Mouse (Mus musculus): ENCODE measurements around the gene Sec61g. TPM values are rescaled to one million over a fixed set of nuclear protein-coding genes. Genes with fewer than 3 reads are reported as not detected.
"Not testable (repeated sequence)": the region's sequence is repeated elsewhere in the genome, so short reads cannot be mapped to it uniquely, and the experiment has no call there.

Gene Sec61g
- polyA plus RNA-seq (2015; fragmentation: Nextera tagmentation; extraction: Ambion mirVana): 36.8 and 39.1 TPM in 2 replicates

DNA sequence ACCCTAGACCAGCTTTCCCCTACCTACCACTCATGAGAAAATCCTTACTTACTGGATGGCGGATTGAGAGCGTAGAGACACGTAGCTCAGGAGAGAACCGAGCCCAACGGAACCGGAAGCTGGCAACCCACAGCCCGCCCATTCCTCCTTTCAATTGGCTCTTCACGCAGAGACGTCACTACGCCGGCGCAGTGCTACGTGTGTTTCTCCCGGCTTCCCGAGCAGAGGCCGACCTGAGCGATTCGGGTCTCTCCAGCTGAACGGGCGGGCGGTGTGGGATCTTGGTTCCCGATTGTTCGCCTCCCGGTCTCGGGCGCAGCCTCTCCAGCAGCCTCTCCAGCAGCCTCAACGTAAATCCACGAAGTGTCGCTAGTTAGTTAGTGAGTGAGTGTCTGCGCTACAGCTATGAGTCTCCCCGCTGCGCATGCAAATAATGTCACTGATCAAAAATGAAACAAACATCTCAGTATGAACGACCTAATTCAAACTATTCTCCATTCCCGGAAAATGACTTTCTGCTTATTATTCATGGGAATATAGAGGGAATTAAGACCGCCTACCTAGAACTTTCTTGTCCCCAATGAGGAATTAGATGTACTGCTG lies at the start of gene Sec61g:
TSS of gene Sec61g (minus strand) at position 433 of the 603 bp plus-strand sequence.
- peaks cover 13% of the 10 kb centered on the region; the same call in 1 of the 2 replicates for H3K36me3 ChIP-seq
- H3K4me3 ChIP-seq (replicated peaks): peak within 1 kb of the TSS; percentile 73
- peak within 1 kb of the TSS; percentile 94 for H3K27ac ChIP-seq
- H3K4me2 ChIP-seq (replicated peaks): peak within 1 kb of the TSS; percentile 59
- under 1% methylated on average over 35 of the region's 35 CpGs for WGBS
- no peaks in the 10 kb centered on the region for H3K9me3 ChIP-seq
- no peaks in the 10 kb centered on the region for H3K4me1 ChIP-seq (replicated peaks)
- H3K27me3 ChIP-seq (replicated peaks): no peaks in the 10 kb centered on the region
- H3K9ac ChIP-seq: peak within 1 kb of the TSS; percentile 89
- peak; percentile 99 for ATAC-seq

DNA sequence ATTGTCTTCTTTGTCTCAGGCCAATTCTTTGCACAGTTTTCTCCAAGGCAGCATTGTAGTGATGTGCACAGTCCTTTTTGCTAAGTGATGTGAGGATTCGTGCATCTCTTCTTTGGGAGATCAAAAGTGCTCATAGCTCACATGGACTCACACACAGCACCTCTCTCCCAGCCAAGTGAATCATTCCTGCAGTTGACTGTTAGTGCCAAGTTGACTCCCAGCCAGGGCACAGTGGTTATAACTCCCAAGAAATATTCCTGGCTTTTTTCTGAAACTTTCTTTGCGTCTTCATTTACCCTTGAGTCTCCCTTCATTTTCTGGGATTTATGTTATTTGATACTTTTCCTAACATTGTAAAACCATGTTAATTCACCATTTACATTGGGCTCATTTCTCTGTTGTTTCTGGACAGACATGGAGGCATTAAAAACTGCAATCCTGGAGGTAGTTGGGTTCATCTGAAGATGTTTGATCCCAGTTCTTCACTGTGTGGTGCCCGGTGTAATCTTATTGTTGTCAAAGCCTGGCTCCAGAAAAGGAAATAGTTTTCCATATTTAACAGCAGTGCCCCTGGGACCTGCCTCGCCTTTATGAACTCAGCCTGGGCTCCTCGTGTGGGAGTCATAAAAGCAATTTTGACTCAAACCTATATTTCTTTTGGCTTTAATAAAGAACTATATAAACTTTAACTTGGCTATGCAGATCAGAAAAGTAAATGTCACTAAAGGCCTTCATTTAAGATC lies 38.3 kb upstream of the Sec61g start:
- Histone ChIP-seq H3K4me2 (replicated peaks) (no peak overlapping the region), H3K27me3 (replicated peaks) (no peaks in the 10 kb centered on the region), H3K4me3 (replicated peaks) (no peak overlapping the region), H3K9me3 (no peaks in the 10 kb centered on the region), H3K9ac (no peak overlapping the region), H3K27ac (no peak overlapping the region), H3K4me1 (replicated peaks) (no peaks in the 10 kb centered on the region), H3K36me3 (no peaks in the 10 kb centered on the region)
- WGBS: 57% methylated on average over 5 of the region's 5 CpGs
- ATAC-seq: no peak

DNA sequence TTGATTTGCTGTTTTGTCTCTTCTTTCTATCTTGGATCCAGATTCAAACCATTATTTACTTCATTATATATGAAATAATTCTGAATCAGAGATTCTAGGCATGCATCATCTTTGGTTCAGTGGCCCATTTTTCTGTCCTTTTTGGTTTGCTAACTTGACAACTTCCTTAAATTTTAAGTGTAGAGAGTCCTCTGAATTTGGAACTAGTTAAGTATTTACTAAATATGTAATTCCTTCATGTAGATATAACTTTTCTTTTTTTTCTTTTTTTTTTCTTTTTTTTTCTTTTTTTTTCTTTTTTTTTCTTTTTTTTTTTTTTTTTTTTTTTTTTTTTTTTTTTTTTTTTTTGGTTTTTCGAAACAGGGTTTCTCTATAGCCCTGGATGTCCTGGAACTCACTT lies 29.1 kb upstream of the Sec61g start:
- H3K4me1 ChIP-seq (replicated peaks): no peaks in the 10 kb centered on the region
- WGBS: 90% methylated on average over 1 of the region's 1 CpGs
- H3K27me3 ChIP-seq (replicated peaks): no peaks in the 10 kb centered on the region
- H3K4me2 ChIP-seq (replicated peaks): no peak overlapping the region
- no peak overlapping the region for H3K4me3 ChIP-seq (replicated peaks)
- no peaks in the 10 kb centered on the region for H3K36me3 ChIP-seq
- H3K9ac ChIP-seq: no peak overlapping the region
- no peak overlapping the region for H3K27ac ChIP-seq
- H3K9me3 ChIP-seq: no peaks in the 10 kb centered on the region
- ATAC-seq: no peak

DNA sequence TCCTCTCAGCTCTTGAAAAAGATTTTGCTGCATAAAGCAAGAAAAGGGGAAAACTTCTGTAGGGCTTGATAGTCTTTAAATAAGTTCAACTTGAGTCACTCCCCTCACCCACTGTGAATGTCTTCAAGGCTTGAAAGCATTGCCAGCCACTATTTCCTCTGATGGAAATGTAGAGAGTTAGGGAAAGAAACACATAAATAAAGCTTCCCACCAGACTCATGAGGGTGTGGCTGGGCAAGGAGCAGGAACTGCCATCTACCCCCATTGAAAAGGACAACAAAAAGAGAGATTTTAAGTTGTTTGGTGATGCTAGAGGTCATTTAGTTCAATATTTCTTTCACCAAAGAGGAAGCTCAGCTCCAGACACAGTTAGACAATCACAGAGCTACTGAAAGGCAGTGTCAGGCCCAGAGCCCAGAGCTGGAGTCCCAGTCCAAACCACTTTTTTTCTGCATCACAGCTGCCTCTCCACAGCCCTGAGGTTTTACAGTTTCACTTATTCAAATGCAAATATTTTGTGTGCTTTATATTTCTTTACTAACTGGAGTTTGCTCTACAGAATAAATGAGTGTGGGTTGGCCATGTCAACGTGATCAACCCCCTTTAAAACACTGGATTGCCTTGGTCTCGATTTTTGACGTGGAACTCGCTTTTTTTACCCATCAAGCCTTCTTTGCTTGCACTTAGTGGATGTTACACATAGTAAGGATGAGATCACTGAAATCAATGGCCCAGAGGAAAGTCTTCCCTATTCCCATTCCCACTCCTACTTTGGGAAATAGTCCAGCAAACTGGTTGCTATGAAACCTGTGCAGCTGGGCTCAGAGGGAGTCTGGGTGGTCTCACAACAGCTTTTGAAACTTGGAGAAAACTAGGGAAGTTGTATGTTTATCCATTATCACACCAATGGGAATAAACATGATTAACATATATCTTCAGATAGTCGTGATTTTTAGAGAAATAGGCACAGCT lies 26.6 kb upstream of the Sec61g start:
- 68% methylated on average over 5 of the region's 5 CpGs for WGBS
- Histone ChIP-seq H3K9me3 (no peaks in the 10 kb centered on the region), H3K27ac (no peak overlapping the region)

DNA sequence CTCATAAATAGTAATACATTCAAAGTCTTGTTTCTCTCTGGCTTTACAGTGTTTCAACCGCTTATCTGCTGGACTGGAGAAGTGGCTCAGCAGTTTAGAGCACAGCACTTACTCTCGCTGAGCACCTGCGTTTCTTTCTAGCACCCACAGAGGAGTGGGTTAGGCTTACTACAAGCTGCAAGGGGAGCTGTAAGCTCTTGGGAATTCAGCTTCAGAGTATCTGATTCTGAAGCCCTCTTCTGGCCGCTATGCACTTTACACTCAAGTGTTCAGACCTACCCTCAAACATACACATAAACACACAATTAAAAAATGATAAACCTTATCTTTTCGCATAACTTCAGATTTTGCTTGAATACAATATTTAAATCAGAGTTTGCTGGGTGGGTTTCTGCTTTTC lies 24.6 kb upstream of the Sec61g start:
- H3K4me2 ChIP-seq (replicated peaks): no peak overlapping the region
- H3K27me3 ChIP-seq (replicated peaks): no peaks in the 10 kb centered on the region
- H3K27ac ChIP-seq: no peak overlapping the region
- H3K9ac ChIP-seq: no peak overlapping the region
- no peaks in the 10 kb centered on the region for H3K9me3 ChIP-seq
- 29% methylated on average over 5 of the region's 5 CpGs for WGBS
- H3K36me3 ChIP-seq: no peaks in the 10 kb centered on the region
- peak; percentile 34; the same call in 1 of the 2 replicates for ATAC-seq
- no peak overlapping the region for H3K4me3 ChIP-seq (replicated peaks)
- H3K4me1 ChIP-seq (replicated peaks): no peaks in the 10 kb centered on the region

More for the DNA sequence above, 26.6 kb upstream of the Sec61g start:
- H3K4me2 ChIP-seq (replicated peaks): no peak overlapping the region
- H3K27me3 ChIP-seq (replicated peaks): no peaks in the 10 kb centered on the region
- no peak; the same call in 1 of the 2 replicates for ATAC-seq
- no peaks in the 10 kb centered on the region for H3K36me3 ChIP-seq
- H3K4me3 ChIP-seq (replicated peaks): no peak overlapping the region
- H3K4me1 ChIP-seq (replicated peaks): no peaks in the 10 kb centered on the region
- H3K9ac ChIP-seq: no peak overlapping the region

DNA sequence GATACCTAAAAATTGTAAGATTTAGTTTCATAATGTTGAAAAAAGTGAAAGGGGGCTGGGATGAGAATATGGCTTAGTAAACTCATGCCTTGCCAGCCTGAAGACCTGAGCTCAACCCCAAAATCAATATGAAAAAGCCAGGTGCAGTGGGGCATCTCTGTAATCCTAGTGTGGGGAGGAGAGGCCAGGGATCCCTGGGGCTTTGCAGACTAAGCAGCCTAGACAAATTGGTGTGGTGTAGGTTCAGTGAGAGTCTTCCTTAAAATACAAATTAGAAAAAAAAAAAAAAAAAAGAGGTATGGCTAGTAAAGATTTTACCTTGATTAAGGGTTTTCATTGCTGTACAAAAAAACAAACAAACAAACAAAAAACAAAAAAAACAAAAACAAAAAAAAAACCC lies 20.6 kb upstream of the Sec61g start:
- no peaks in the 10 kb centered on the region for H3K9me3 ChIP-seq
- H3K4me1 ChIP-seq (replicated peaks): no peaks in the 10 kb centered on the region
- no peaks in the 10 kb centered on the region for H3K27me3 ChIP-seq (replicated peaks)
- ATAC-seq: no peak
- H3K4me2 ChIP-seq (replicated peaks): no peak overlapping the region
- no peak overlapping the region for H3K4me3 ChIP-seq (replicated peaks)
- no peak overlapping the region for H3K27ac ChIP-seq
- H3K36me3 ChIP-seq: no peaks in the 10 kb centered on the region
- H3K9ac ChIP-seq: no peak overlapping the region

DNA sequence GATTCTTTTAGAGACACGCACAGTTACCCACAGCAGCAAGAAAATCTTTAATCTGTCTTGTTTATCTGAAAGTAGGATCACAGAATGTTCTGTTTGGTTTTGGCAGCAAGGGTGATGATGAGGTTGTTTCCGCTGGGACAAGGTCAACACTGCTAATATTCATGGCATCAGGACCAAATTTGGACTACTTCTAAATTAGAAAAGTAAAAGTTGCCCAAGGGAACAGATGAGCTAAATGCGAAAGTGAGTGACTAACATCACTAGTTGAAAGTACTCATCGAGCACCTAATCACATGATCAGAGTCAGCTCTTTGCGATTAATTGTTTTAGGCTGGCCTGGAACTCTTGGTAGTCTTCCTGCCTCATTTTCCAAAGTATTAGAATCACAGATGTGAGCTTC lies 20.1 kb upstream of the Sec61g start:
- Histone ChIP-seq H3K27me3 (replicated peaks) (no peaks in the 10 kb centered on the region), H3K36me3 (no peaks in the 10 kb centered on the region), H3K4me1 (replicated peaks) (no peaks in the 10 kb centered on the region), H3K4me2 (replicated peaks) (no peak overlapping the region), H3K27ac (no peak overlapping the region), H3K9ac (no peak overlapping the region), H3K9me3 (no peaks in the 10 kb centered on the region), H3K4me3 (replicated peaks) (no peak overlapping the region)
- no peak for ATAC-seq
- 88% methylated on average over 5 of the region's 5 CpGs for WGBS

DNA sequence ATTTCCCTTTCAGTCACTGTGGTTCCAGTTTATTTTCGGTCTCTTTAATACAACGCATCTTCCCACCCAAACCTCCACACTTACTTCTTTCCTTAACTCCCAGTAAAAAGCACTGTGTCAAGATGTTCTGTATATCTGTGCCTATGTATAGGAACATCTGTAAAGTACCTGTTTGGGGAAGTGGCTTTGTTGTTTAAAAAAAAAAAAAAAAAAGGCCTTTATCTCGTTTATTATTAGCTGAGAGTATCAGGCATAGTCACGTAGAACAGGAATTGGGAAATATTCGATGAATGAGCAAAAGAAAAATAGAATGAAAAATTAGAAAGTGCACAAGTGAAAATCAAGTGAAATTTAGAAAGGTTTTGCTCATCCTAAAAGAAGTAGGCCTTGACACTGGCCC lies 19.5 kb upstream of the Sec61g start:
- H3K36me3 ChIP-seq: no peaks in the 10 kb centered on the region
- WGBS: 91% methylated on average over 5 of the region's 5 CpGs
- no peak for ATAC-seq
- H3K4me2 ChIP-seq (replicated peaks): no peak overlapping the region
- H3K4me3 ChIP-seq (replicated peaks): no peak overlapping the region
- H3K9ac ChIP-seq: no peak overlapping the region
- H3K4me1 ChIP-seq (replicated peaks): no peaks in the 10 kb centered on the region
- H3K27ac ChIP-seq: no peak overlapping the region
- H3K27me3 ChIP-seq (replicated peaks): no peaks in the 10 kb centered on the region
- no peaks in the 10 kb centered on the region for H3K9me3 ChIP-seq

DNA sequence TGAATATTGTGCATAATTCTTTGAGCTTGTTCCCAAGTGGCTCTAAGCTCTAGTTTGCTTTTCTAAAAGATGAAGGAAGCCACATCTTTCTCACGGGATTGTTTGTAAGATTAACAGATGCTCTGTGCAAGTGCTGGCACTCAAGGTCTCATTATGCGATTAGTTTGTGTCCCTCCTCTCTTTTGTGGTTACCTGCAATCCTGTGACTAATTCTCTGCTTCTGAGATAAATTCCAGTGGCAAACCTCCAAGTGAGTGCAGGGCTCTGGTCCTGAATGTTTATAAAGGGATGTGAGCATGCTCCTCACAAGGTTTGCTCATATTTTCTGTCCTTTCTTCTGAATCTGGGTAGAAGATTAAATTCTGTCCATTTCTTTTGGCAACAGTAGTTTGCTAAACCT lies 18.2 kb upstream of the Sec61g start:
- Histone ChIP-seq H3K9ac (no peak overlapping the region), H3K9me3 (no peaks in the 10 kb centered on the region), H3K4me1 (replicated peaks) (no peaks in the 10 kb centered on the region), H3K27me3 (replicated peaks) (no peaks in the 10 kb centered on the region), H3K4me3 (replicated peaks) (no peak overlapping the region), H3K36me3 (no peaks in the 10 kb centered on the region), H3K27ac (no peak overlapping the region), H3K4me2 (replicated peaks) (no peak overlapping the region)
- WGBS: 40% methylated on average over 2 of the region's 2 CpGs
- no peak for ATAC-seq

DNA sequence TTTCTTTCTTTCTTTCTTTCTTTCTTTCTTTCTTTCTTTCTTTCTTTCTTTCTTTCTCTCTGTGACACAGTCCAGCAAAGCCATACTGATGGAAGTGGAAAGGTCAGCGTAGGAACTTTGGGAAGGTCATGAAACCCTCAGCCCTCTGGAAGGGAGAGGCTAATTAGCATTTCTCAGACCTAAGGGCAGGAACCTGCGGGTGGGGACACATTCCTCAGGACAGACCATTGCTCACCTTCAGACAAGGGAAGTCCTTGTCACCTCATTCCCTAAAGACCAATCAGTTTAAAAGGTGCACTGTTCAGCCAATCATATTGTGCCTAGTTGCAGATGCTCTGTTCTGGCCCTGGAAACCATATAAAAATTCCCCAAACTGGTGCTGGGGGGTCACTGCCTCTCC lies 17.4 kb upstream of the Sec61g start:
- WGBS: 71% methylated on average over 2 of the region's 2 CpGs

DNA sequence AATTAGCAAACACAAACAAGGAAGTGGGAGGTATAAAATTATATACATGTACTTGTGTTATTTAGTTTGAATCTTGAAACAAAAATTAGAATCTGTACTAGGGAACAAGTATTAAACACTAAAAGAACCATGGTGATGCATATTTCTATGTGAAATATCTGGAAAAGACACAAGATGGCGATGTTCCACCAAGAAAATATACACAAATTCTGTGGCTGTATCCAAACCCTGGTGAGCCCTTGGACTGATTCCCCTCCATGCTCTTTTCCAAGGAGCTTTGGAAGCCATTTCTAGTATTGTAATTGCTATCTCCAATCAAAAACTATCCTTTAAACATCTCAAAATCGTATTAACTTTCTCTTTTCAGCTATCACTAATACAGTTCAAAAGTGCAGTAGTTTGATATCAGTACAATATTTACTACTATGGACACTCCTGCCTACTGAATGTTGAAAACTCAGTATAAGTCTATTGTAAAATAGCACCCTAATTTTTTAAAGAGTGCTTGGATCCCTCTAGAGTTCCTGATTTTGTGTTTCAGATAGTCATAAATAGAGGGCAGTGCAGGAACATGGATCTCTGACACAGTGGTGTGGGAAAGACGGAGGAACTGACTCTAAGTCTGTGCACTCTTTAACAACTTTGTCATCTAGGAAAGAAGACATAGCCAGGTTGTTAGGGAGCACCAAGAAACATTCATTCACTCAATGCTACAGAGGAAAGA lies 16.8 kb upstream of the Sec61g start:
- H3K27ac ChIP-seq: no peak overlapping the region
- H3K9me3 ChIP-seq: no peaks in the 10 kb centered on the region
- no peaks in the 10 kb centered on the region for H3K27me3 ChIP-seq (replicated peaks)
- 37% methylated on average over 3 of the region's 3 CpGs for WGBS
- H3K4me1 ChIP-seq (replicated peaks): no peaks in the 10 kb centered on the region
- H3K36me3 ChIP-seq: no peaks in the 10 kb centered on the region
- H3K9ac ChIP-seq: no peak overlapping the region
- ATAC-seq: peak; percentile 76
- no peak overlapping the region for H3K4me2 ChIP-seq (replicated peaks)
- no peak overlapping the region for H3K4me3 ChIP-seq (replicated peaks)

More for the DNA sequence above, 17.4 kb upstream of the Sec61g start:
- Histone ChIP-seq H3K4me1 (replicated peaks) (no peaks in the 10 kb centered on the region), H3K36me3 (no peaks in the 10 kb centered on the region), H3K4me3 (replicated peaks) (no peak overlapping the region), H3K9ac (no peak overlapping the region), H3K27ac (no peak overlapping the region), H3K4me2 (replicated peaks) (no peak overlapping the region), H3K9me3 (no peaks in the 10 kb centered on the region), H3K27me3 (replicated peaks) (no peaks in the 10 kb centered on the region)
- peak; percentile 39; the same call in 1 of the 2 replicates for ATAC-seq

DNA sequence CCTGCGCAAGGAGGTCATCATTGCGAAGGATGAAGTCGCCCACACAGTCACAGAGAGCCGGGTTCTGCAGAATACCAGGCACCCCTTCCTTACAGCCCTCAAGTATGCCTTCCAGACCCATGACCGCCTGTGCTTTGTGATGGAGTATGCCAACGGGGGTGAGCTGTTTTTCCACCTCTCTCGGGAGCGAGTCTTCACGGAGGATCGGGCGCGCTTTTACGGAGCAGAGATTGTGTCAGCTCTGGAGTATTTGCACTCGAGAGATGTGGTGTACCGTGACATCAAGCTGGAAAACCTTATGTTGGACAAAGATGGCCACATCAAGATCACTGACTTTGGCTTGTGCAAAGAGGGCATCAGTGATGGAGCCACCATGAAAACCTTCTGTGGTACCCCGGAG lies 6.8 kb upstream of the Sec61g start:
- not testable (repeated sequence) for ATAC-seq; H3K9me3 ChIP-seq; H3K36me3 ChIP-seq; H3K4me3 ChIP-seq (replicated peaks); H3K4me2 ChIP-seq (replicated peaks); H3K27me3 ChIP-seq (replicated peaks); H3K4me1 ChIP-seq (replicated peaks); H3K27ac ChIP-seq; H3K9ac ChIP-seq
- 96% methylated on average over 16 of the region's 16 CpGs for WGBS

All from intestine, embryonic 15.5 days (tissue).